Mouse (Mus musculus): ENCODE measurements around the gene Rab34.

- TF ChIP-seq GATA1 (IDR thresholded peaks at IDR 0.05; ENCODE audit: borderline replicate concordance, low read length) (no peak), FLI1 (IDR thresholded peaks at IDR 0.05; ENCODE audit: low read length) (no peak)
Observed at GRCm38 (mm10) chr11:78174506-78174905, 13.7 kb upstream of the Rab34 start.

Measured in megakaryocyte, embryonic 14.5 days (primary cell).